Mouse (Mus musculus): ENCODE measurements at regions not wholly inside any gene's neighbourhood (a gene's known extent, or its start where the extent isn't known, plus 50 kb on each side); places are given as distances from the start of the nearest gene placed in this dataset.

- in situ Hi-C loops (cut with MboI; ENCODE audit: low pct_ligation_motif_present, low pct_unique_long_range_greater_than_20kb, low sequenced_read_pairs) (no loop called here), dilution Hi-C loops (cut with MboI; ENCODE audit: extremely low pct_ligation_motif_present, extremely low pct_unique_long_range_greater_than_20kb, low sequenced_read_pairs) (no loop called here)
- TF ChIP-seq GABPA (IDR thresholded peaks at IDR 0.05; ENCODE audit: insufficient replicate concordance, low read depth, low read length) (no peak), HCFC1 (IDR thresholded peaks at IDR 0.05; ENCODE audit: low read depth, low read length) (no peak), MAZ (IDR thresholded peaks at IDR 0.05; ENCODE audit: low read depth, low read length) (no peak), NELFE (IDR thresholded peaks at IDR 0.05; ENCODE audit: low read depth, low read length) (no peak), ELF1 (IDR thresholded peaks at IDR 0.05; ENCODE audit: low read depth, low read length) (no peak), POLR2A (IDR thresholded peaks at IDR 0.05; ENCODE audit: low read depth, low read length) (no peak), TBP (conservative IDR thresholded peaks at IDR 0.05; ENCODE audit: low read depth, low read length) (no peak), RCOR1 (conservative IDR thresholded peaks at IDR 0.05; ENCODE audit: low read depth, low read length) (no peak), ZNF384 (IDR thresholded peaks at IDR 0.05; ENCODE audit: low read depth, low read length) (no peak), JUND (conservative IDR thresholded peaks at IDR 0.05; ENCODE audit: low read depth, low read length) (no peak), SMC3 (IDR thresholded peaks at IDR 0.05; ENCODE audit: low read depth, low read length) (no peak), CHD2 (IDR thresholded peaks at IDR 0.05; ENCODE audit: low read length) (no peak), USF1 (IDR thresholded peaks at IDR 0.05; ENCODE audit: low read depth, low read length) (no peak), MEF2A (IDR thresholded peaks at IDR 0.05; ENCODE audit: borderline replicate concordance, low read depth, low read length) (no peak), EP300 (IDR thresholded peaks at IDR 0.05; ENCODE audit: low read length) (no peak), MYC (IDR thresholded peaks at IDR 0.05; ENCODE audit: low read depth, low read length) (no peak), ZMIZ1 (IDR thresholded peaks at IDR 0.05; ENCODE audit: low read depth, low read length) (no peak)
- H3K27ac ChIP-seq (ENCODE audit: insufficient read depth, low read depth), result no peak overlapping the region
- H3K4me2 ChIP-seq (ENCODE audit: insufficient read depth, low read depth, poor library complexity, severe bottlenecking), result no peak overlapping the region
- H3K4me1 ChIP-seq (ENCODE audit: control insufficient read depth in 1 of 2, insufficient read depth in 2 of 2), result no peaks in the 10 kb centered on the region
- no peak overlapping the region for H3K9ac ChIP-seq (ENCODE audit: insufficient read depth, low read depth)
- H3K36me3 ChIP-seq (replicated peaks in 1 of 2; ENCODE audit: control insufficient read depth in 1 of 2, insufficient read depth in 1 of 2, low read length in 1 of 2), result no peaks in the 10 kb centered on the region
- no peaks in the 10 kb centered on the region for H3K79me2 ChIP-seq (replicated peaks; ENCODE audit: control insufficient read depth, extremely low read depth, insufficient read depth, poor library complexity, severe bottlenecking)
- H3K9me3 ChIP-seq (replicated peaks; ENCODE audit: low read length), result no peaks in the 10 kb centered on the region
- no peak for DNase-seq (ENCODE audit: extremely low read depth)
- no peak overlapping the region for H3K4me3 ChIP-seq (replicated peaks in 1 of 3; ENCODE audit: low read depth in 2 of 3, low read length in 2 of 3, poor library complexity in 1 of 3)
- H3K27me3 ChIP-seq (replicated peaks), result no peaks in the 10 kb centered on the region
Measured at GRCm38 (mm10) chr11:44007526-44008040, 106.6 kb upstream of the Adra1b start.

GRCm38 (mm10) chr11:44012314-44012713 lies 111.3 kb upstream of the Adra1b start:
- H3K9ac ChIP-seq (ENCODE audit: insufficient read depth, low read depth), result no peak overlapping the region
- H3K27me3 ChIP-seq (replicated peaks), result no peaks in the 10 kb centered on the region
- no peaks in the 10 kb centered on the region for H3K9me3 ChIP-seq (replicated peaks; ENCODE audit: low read length)
- no peak for TF ChIP-seq MAX (IDR thresholded peaks at IDR 0.05; ENCODE audit: low read length)
- TF ChIP-seq EP300 (IDR thresholded peaks at IDR 0.05; ENCODE audit: low read length), result no peak
- no peak for TF ChIP-seq POLR2A (IDR thresholded peaks at IDR 0.05; ENCODE audit: low read depth, low read length)
- no peak for TF ChIP-seq IRF4 (IDR thresholded peaks at IDR 0.05; ENCODE audit: low read depth, low read length)
- no peak for TF ChIP-seq USF1 (IDR thresholded peaks at IDR 0.05; ENCODE audit: low read depth, low read length)
- TF ChIP-seq KAT2A (IDR thresholded peaks at IDR 0.05; ENCODE audit: insufficient replicate concordance, low read length), result no peak
- no peak for TF ChIP-seq BHLHE40 (IDR thresholded peaks at IDR 0.05; ENCODE audit: low read depth, low read length)
- dilution Hi-C loops (cut with MboI; ENCODE audit: extremely low pct_ligation_motif_present, extremely low pct_unique_long_range_greater_than_20kb, low sequenced_read_pairs) (no loop called here), in situ Hi-C loops (cut with MboI; ENCODE audit: low pct_ligation_motif_present, low pct_unique_long_range_greater_than_20kb, low sequenced_read_pairs) (no loop called here)
- no peak for DNase-seq (ENCODE audit: extremely low read depth)
- H3K4me3 ChIP-seq (replicated peaks in 1 of 3; ENCODE audit: low read depth in 2 of 3, low read length in 2 of 3, poor library complexity in 1 of 3), result no peak overlapping the region
- no peaks in the 10 kb centered on the region for H3K79me2 ChIP-seq (replicated peaks; ENCODE audit: control insufficient read depth, extremely low read depth, insufficient read depth, poor library complexity, severe bottlenecking)
- H3K4me2 ChIP-seq (ENCODE audit: insufficient read depth, low read depth, poor library complexity, severe bottlenecking), result no peak overlapping the region
- no peaks in the 10 kb centered on the region for H3K4me1 ChIP-seq (ENCODE audit: control insufficient read depth in 1 of 2, insufficient read depth in 2 of 2)
- no peak overlapping the region for H3K27ac ChIP-seq (ENCODE audit: insufficient read depth, low read depth)
- H3K36me3 ChIP-seq (replicated peaks in 1 of 2; ENCODE audit: control insufficient read depth in 1 of 2, insufficient read depth in 1 of 2, low read length in 1 of 2), result no peaks in the 10 kb centered on the region

Measured in CH12.LX (cell line).